19 mouse cellular contexts compared by ENCODE assay signal in the genomic region with DNA sequence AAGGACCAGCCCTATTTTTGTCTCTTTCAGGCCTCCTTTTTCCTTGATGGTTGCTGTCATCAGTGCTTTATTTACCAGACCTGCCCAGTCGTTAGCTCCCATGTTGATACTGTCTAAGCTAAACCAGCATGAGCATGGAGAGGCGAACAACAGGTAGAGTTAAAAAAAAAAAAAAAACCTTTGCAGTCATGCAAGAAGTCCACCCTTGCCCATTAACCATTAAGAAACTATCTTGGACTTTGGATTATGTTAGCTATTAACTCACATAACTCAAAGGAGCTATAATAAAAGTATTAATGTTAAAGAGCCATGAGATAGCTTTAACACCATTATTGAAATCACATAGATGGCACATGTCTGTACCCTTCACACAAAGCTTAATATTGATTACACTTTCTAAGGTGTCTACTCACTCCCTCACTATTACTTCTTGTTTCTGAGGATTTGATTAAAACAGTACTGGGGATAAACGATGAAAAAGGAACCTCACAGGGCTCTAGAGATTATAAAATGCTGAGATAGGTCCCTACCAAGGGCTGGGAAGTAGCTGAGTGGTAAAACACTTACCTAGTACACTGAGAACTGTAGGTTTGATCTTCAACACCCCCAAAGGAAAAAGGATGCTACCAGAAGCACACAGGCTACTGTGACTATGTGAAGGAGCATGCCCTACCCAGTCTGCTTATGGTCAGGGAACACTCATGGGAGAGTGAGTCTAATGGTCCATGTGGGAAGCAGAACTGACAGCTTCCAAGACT. TPM values are rescaled to one million over a fixed set of nuclear protein-coding genes. Genes with fewer than 3 reads are reported as not detected.
DNase-seq lines count a peak whose midpoint lies in the region; ATAC-seq and TF ChIP-seq lines count a peak whose summit lies in the region.
"Had no signal": no experiment of that assay in that cellular context is flagged by ENCODE, and none has a peak within 500 bp of the region (broad histone marks: within the 10 kb centered on the region; RNA-seq: fewer than 3 reads in every experiment).

No protein-coding gene starts in this region.

- H3K4me1 ChIP-seq in kidney, adult 2 months (ENCODE audit: control insufficient read depth, insufficient read depth, low read length), result peaks cover 29% of the 10 kb centered on the region; the same call in 1 of the 2 replicates
- no peaks in the 10 kb centered on the region for H3K4me1 ChIP-seq in kidney, embryonic 16.5 days (ENCODE audit: insufficient read depth, low read length)
- no peaks in the 10 kb centered on the region for H3K4me1 ChIP-seq in kidney, embryonic 14.5 days (ENCODE audit: control insufficient read depth, insufficient read depth, low read length)
- no peaks in the 10 kb centered on the region for H3K4me1 ChIP-seq in heart, embryonic 11.5 days (ENCODE audit: control insufficient read depth, insufficient read depth, low read length)
- H3K4me1 ChIP-seq: embryonic facial prominence, embryonic 12.5 days; heart, embryonic 12.5 days; hindbrain, embryonic 10.5 days had no signal

- H3K27me3 ChIP-seq in kidney, adult 2 months (replicated peaks; ENCODE audit: control insufficient read depth, insufficient read depth, low read length), result no peaks in the 10 kb centered on the region
- no peaks in the 10 kb centered on the region for H3K27me3 ChIP-seq in kidney, embryonic 16.5 days (ENCODE audit: insufficient read depth, low read length)
- no peaks in the 10 kb centered on the region for H3K27me3 ChIP-seq in kidney, embryonic 14.5 days (ENCODE audit: control insufficient read depth, insufficient read depth, low read length)
- H3K27me3 ChIP-seq in heart, embryonic 11.5 days (ENCODE audit: control insufficient read depth, insufficient read depth, low read length), result no peaks in the 10 kb centered on the region
- H3K27me3 ChIP-seq: embryonic facial prominence, embryonic 12.5 days; heart, embryonic 12.5 days had no signal

- no peak overlapping the region for H3K9ac ChIP-seq in kidney, embryonic 16.5 days (replicated peaks; ENCODE audit: low read length)
- H3K9ac ChIP-seq in kidney, embryonic 14.5 days (ENCODE audit: low read depth, low read length), result no peak overlapping the region
- no peak overlapping the region for H3K9ac ChIP-seq in heart, embryonic 11.5 days (ENCODE audit: low read depth, low read length)
- H3K9ac ChIP-seq: embryonic facial prominence, embryonic 12.5 days; heart, embryonic 12.5 days had no signal

- DNase-seq in kidney, adult 2 months, result peak; percentile 67
- no peak for DNase-seq in kidney, postnatal 10 days
- peak; percentile 13 for DNase-seq in kidney, postnatal 14 days
- no peak for DNase-seq in lung, adult 18-20 months
- DNase-seq: adrenal gland, postnatal 10 days; cerebellum, adult 11 months; cerebellum, adult 8-10 months; cerebellum, postnatal 14 days; embryo, embryonic 11 days; gastrocnemius, postnatal 10 days; heart, adult 18-20 months had no signal

- TF ChIP-seq CTCF in kidney, adult 2 months (conservative IDR thresholded peaks at IDR 0.05; ENCODE audit: insufficient read depth, insufficient read length, low read depth, low read length), result no peak

- 34% methylated on average over 3 of the region's 3 CpGs for WGBS in kidney, adult 2 months
- WGBS in kidney, embryonic 16.5 days, result 56% methylated on average over 3 of the region's 3 CpGs
- 62% methylated on average over 3 of the region's 3 CpGs for WGBS in kidney, embryonic 14.5 days
- 63% methylated on average over 3 of the region's 3 CpGs for WGBS in heart, embryonic 11.5 days (ENCODE audit: insufficient replicate concordance)

- peak overlapping the region; percentile 97 for H3K27ac ChIP-seq in kidney, adult 2 months (ENCODE audit: insufficient read depth, low read depth, low read length)
- H3K27ac ChIP-seq in kidney, embryonic 16.5 days (ENCODE audit: low read length), result peak overlapping the region; percentile 34; the same call in 1 of the 2 replicates
- no peak overlapping the region for H3K27ac ChIP-seq in kidney, embryonic 14.5 days (ENCODE audit: low read depth, low read length)
- H3K27ac ChIP-seq in heart, embryonic 11.5 days (ENCODE audit: low read depth, low read length), result no peak overlapping the region
- H3K27ac ChIP-seq: embryonic facial prominence, embryonic 12.5 days; hindbrain, embryonic 10.5 days had no signal

- TF ChIP-seq POLR2A in kidney, adult 2 months (IDR thresholded peaks at IDR 0.05; ENCODE audit: low read depth, low read length), result no peak

- no peaks in the 10 kb centered on the region for H3K36me3 ChIP-seq in kidney, adult 2 months (ENCODE audit: control insufficient read depth, insufficient read depth, low read length)
- H3K36me3 ChIP-seq in kidney, embryonic 16.5 days (ENCODE audit: insufficient read depth, low read length), result no peaks in the 10 kb centered on the region
- H3K36me3 ChIP-seq in kidney, embryonic 14.5 days (ENCODE audit: control insufficient read depth, insufficient read depth, low read length), result no peaks in the 10 kb centered on the region
- no peaks in the 10 kb centered on the region for H3K36me3 ChIP-seq in heart, embryonic 11.5 days (ENCODE audit: control insufficient read depth, insufficient read depth, low read length)
- H3K36me3 ChIP-seq: embryonic facial prominence, embryonic 12.5 days; heart, embryonic 12.5 days; hindbrain, embryonic 10.5 days had no signal

- ATAC-seq in kidney, embryonic 16.5 days (ENCODE audit: low FRiP score, low TSS enrichment), result no peak
- ATAC-seq in kidney, embryonic 14.5 days (ENCODE audit: low FRiP score, low TSS enrichment), result no peak
- no peak for ATAC-seq in heart, embryonic 11.5 days (replicated peaks; ENCODE audit: insufficient number of reproducible peaks, low FRiP score, low TSS enrichment)
- ATAC-seq: forebrain, embryonic 16.5 days had no signal

- H3K9me3 ChIP-seq in kidney, embryonic 16.5 days (ENCODE audit: low read length), result no peaks in the 10 kb centered on the region
- H3K9me3 ChIP-seq in kidney, embryonic 14.5 days (ENCODE audit: control insufficient read depth, low read length), result no peaks in the 10 kb centered on the region
- H3K9me3 ChIP-seq in heart, embryonic 11.5 days (replicated peaks; ENCODE audit: control insufficient read depth, low read length), result no peaks in the 10 kb centered on the region
- H3K9me3 ChIP-seq: embryonic facial prominence, embryonic 12.5 days; heart, embryonic 12.5 days; hindbrain, embryonic 10.5 days had no signal

- H3K4me2 ChIP-seq in kidney, embryonic 16.5 days (replicated peaks; ENCODE audit: low read depth, low read length), result no peak overlapping the region
- H3K4me2 ChIP-seq in kidney, embryonic 14.5 days (replicated peaks; ENCODE audit: low read depth, low read length), result no peak overlapping the region
- H3K4me2 ChIP-seq in heart, embryonic 11.5 days, result no peak overlapping the region
- H3K4me2 ChIP-seq: embryonic facial prominence, embryonic 12.5 days; heart, embryonic 12.5 days had no signal

- no peak overlapping the region for H3K4me3 ChIP-seq in kidney, adult 2 months (ENCODE audit: insufficient read depth, low read depth, low read length)
- no peak overlapping the region for H3K4me3 ChIP-seq in kidney, embryonic 16.5 days (ENCODE audit: low read length)
- H3K4me3 ChIP-seq in kidney, embryonic 14.5 days (ENCODE audit: low read length), result no peak overlapping the region
- H3K4me3 ChIP-seq in heart, embryonic 11.5 days (ENCODE audit: low read depth, low read length), result no peak overlapping the region
- H3K4me3 ChIP-seq: embryonic facial prominence, embryonic 12.5 days; heart, embryonic 12.5 days; hindbrain, embryonic 10.5 days had no signal

RNA-seq across cellular contexts. Expression of gene Mfsd13b, which starts 17.9 kb away (rescaled TPM):
- 1.1 and 1.2 TPM in 2 replicates for polyA plus RNA-seq in kidney, adult 2 months (2012; rRNA removed)
- 0.24 TPM in 1 of 2 replicates, not detected in the other for polyA plus RNA-seq in kidney, embryonic 16.5 days (2015; fragmentation: Nextera tagmentation; extraction: Ambion mirVana)
- not detected in 2 replicates for polyA plus RNA-seq in kidney, embryonic 14.5 days (2014; fragmentation: Nextera tagmentation; extraction: Ambion mirVana)
- polyA plus RNA-seq in heart, embryonic 11.5 days (2014; fragmentation: Nextera tagmentation; extraction: Ambion mirVana), result 0.19 and 0.59 TPM in 2 replicates
- polyA plus RNA-seq: C2C12; embryonic facial prominence, embryonic 12.5 days; forebrain, embryonic 16.5 days had no signal

RNA-seq across cellular contexts. Expression of gene Cdr2, which starts 18.1 kb away (rescaled TPM):
- polyA plus RNA-seq in kidney, adult 2 months (2012; rRNA removed), result 28.5 and 30.8 TPM in 2 replicates
- polyA plus RNA-seq in kidney, embryonic 16.5 days (2015; fragmentation: Nextera tagmentation; extraction: Ambion mirVana), result 10.4 and 11.1 TPM in 2 replicates
- 10.1 and 13.1 TPM in 2 replicates for polyA plus RNA-seq in kidney, embryonic 14.5 days (2014; fragmentation: Nextera tagmentation; extraction: Ambion mirVana)
- polyA plus RNA-seq in heart, embryonic 11.5 days (2014; fragmentation: Nextera tagmentation; extraction: Ambion mirVana), result 14.8 and 15.6 TPM in 2 replicates

RNA-seq across cellular contexts. Expression of gene Mettl9, which starts 34.0 kb away (rescaled TPM):
- 31.5 and 35.6 TPM in 2 replicates for polyA plus RNA-seq in kidney, adult 2 months (2012; rRNA removed)
- 155 and 163 TPM in 2 replicates for polyA plus RNA-seq in kidney, embryonic 16.5 days (2015; fragmentation: Nextera tagmentation; extraction: Ambion mirVana)
- 189 and 203 TPM in 2 replicates for polyA plus RNA-seq in kidney, embryonic 14.5 days (2014; fragmentation: Nextera tagmentation; extraction: Ambion mirVana)
- 117 and 124 TPM in 2 replicates for polyA plus RNA-seq in heart, embryonic 11.5 days (2014; fragmentation: Nextera tagmentation; extraction: Ambion mirVana)

Comparison
In these comparisons a context has a peak if more than half of its experiments do, and no peak if none do; other contexts are left out.
1. DNase-seq: peak in kidney, adult 2 months (single experiment) and kidney, postnatal 14 days (single experiment); none in kidney, postnatal 10 days (single experiment) and lung, adult 18-20 months (0 of 2).
2. H3K27ac ChIP-seq: peak in kidney, adult 2 months (single experiment) and kidney, embryonic 16.5 days (single experiment); none in kidney, embryonic 14.5 days (single experiment) and heart, embryonic 11.5 days (single experiment).